20 mouse cellular contexts compared by ENCODE assay signal in the genomic region with DNA sequence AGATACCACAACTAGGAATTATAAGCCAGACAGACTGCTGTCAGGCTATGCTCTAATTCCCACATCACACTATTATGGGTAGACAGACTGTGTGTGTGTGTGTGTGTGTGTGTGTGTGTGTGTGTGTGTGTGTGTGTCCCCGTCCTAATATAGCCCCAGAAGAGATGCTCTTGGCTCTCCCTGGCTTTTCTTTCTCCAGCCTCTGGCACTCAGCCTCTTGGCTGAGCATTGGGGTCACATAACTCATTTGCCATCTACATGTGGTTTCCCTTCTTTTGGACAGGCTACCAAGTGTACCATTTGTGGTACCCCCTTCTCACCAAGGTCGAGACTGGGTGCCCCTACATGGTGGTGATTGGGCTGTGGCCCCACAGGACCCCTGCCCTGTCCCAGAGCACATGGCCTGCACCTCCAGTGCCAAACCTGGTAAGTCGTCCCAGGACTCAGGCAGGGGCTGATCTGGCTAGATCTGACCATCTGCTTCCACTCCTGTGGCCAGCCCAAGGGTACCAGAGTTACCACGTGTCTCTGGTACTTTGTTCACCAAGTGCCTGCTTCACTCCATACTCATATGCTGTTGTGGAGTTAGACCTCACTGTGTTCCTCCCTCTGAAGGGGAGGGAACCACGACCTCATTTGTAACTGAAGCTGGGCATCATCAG. TPM values are rescaled to one million over a fixed set of nuclear protein-coding genes. Genes with fewer than 3 reads are reported as not detected.
DNase-seq lines count a peak whose midpoint lies in the region; ATAC-seq and TF ChIP-seq lines count a peak whose summit lies in the region.
"Had no signal": no experiment of that assay in that cellular context is flagged by ENCODE, and none has a peak within 500 bp of the region (broad histone marks: within the 10 kb centered on the region; RNA-seq: fewer than 3 reads in every experiment).

No protein-coding gene starts in this region.

- TF ChIP-seq CTCF in hindbrain, postnatal 0 days (IDR thresholded peaks at IDR 0.05; ENCODE audit: low read depth), result no peak

- H3K27ac ChIP-seq in hindbrain, postnatal 0 days, result no peak overlapping the region
- H3K27ac ChIP-seq in hindbrain, embryonic 14.5 days, result no peak overlapping the region
- H3K27ac ChIP-seq in forebrain, embryonic 13.5 days, result no peak overlapping the region
- H3K27ac ChIP-seq: embryonic facial prominence, embryonic 12.5 days; heart, embryonic 13.5 days; hindbrain, embryonic 13.5 days had no signal

- ATAC-seq in hindbrain, postnatal 0 days, result peak; percentile 54
- ATAC-seq in hindbrain, embryonic 14.5 days (ENCODE audit: low FRiP score), result no peak
- ATAC-seq in forebrain, embryonic 13.5 days, result no peak
- ATAC-seq: forebrain, embryonic 16.5 days; inflammation-experienced regulatory T-cells, adult 6 months; intestine, postnatal 0 days had no signal

- DNase-seq in cerebellum, postnatal 14 days, result peak; percentile 61 to 62
- DNase-seq in cerebellum, adult 8-10 months, result no peak
- no peak for DNase-seq in hindbrain, postnatal 0 days (ENCODE audit: low spot score)
- DNase-seq in hindbrain, embryonic 14.5 days (ENCODE audit: low spot score), result no peak
- peak; percentile 77 for DNase-seq in Muller cell, postnatal 12 days (ENCODE audit: inconsistent ontology term)
- peak; percentile 35 for DNase-seq in NIH3T3 (ENCODE audit: low read depth)
- DNase-seq: cerebellum, adult 11-12 months; cerebellum, adult 9-11 months; gastrocnemius, postnatal 14 days; heart, postnatal 4 days; kidney, adult 8-10 months had no signal

- no peak overlapping the region for H3K4me3 ChIP-seq in hindbrain, postnatal 0 days (ENCODE audit: low read length)
- H3K4me3 ChIP-seq in hindbrain, embryonic 14.5 days (replicated peaks; ENCODE audit: low read length), result no peak overlapping the region
- H3K4me3 ChIP-seq in forebrain, embryonic 13.5 days, result no peak overlapping the region
- H3K4me3 ChIP-seq: embryonic facial prominence, embryonic 12.5 days; heart, embryonic 13.5 days; hindbrain, embryonic 13.5 days had no signal

- H3K4me1 ChIP-seq in hindbrain, postnatal 0 days (ENCODE audit: insufficient read depth, low read length), result peaks cover 3% of the 10 kb centered on the region; the same call in 1 of the 2 replicates
- no peaks in the 10 kb centered on the region; the same call in 1 of the 2 replicates for H3K4me1 ChIP-seq in hindbrain, embryonic 14.5 days (replicated peaks; ENCODE audit: control insufficient read depth, insufficient read depth, low read length)
- H3K4me1 ChIP-seq in forebrain, embryonic 13.5 days, result peaks cover 4% of the 10 kb centered on the region; the same call in 1 of the 2 replicates

- WGBS in hindbrain, postnatal 0 days, result 66% methylated on average over 5 of the region's 5 CpGs
- 72% methylated on average over 5 of the region's 5 CpGs for WGBS in hindbrain, embryonic 14.5 days
- 72% methylated on average over 5 of the region's 5 CpGs for WGBS in forebrain, embryonic 13.5 days

- H3K9me3 ChIP-seq in hindbrain, postnatal 0 days (ENCODE audit: low read length), result no peaks in the 10 kb centered on the region
- H3K9me3 ChIP-seq in hindbrain, embryonic 14.5 days (ENCODE audit: control insufficient read depth, low read length), result no peaks in the 10 kb centered on the region
- no peaks in the 10 kb centered on the region for H3K9me3 ChIP-seq in forebrain, embryonic 13.5 days (replicated peaks)
- H3K9me3 ChIP-seq: embryonic facial prominence, embryonic 12.5 days; heart, embryonic 13.5 days; hindbrain, embryonic 13.5 days had no signal

- H3K9ac ChIP-seq in hindbrain, postnatal 0 days (replicated peaks; ENCODE audit: low read length), result no peak overlapping the region
- H3K9ac ChIP-seq in hindbrain, embryonic 14.5 days, result no peak overlapping the region
- no peak overlapping the region for H3K9ac ChIP-seq in forebrain, embryonic 13.5 days
- H3K9ac ChIP-seq: embryonic facial prominence, embryonic 12.5 days; heart, embryonic 13.5 days; hindbrain, embryonic 13.5 days had no signal

- H3K27me3 ChIP-seq in hindbrain, postnatal 0 days (ENCODE audit: insufficient read depth, low read length), result no peaks in the 10 kb centered on the region
- peaks cover 22% of the 10 kb centered on the region for H3K27me3 ChIP-seq in hindbrain, embryonic 14.5 days (ENCODE audit: control insufficient read depth, insufficient read depth, low read length)
- peaks cover 41% of the 10 kb centered on the region for H3K27me3 ChIP-seq in forebrain, embryonic 13.5 days

- no peak overlapping the region for H3K4me2 ChIP-seq in hindbrain, postnatal 0 days (ENCODE audit: low read depth, low read length)
- H3K4me2 ChIP-seq in hindbrain, embryonic 14.5 days (replicated peaks), result no peak overlapping the region
- no peak overlapping the region for H3K4me2 ChIP-seq in forebrain, embryonic 13.5 days
- H3K4me2 ChIP-seq: embryonic facial prominence, embryonic 12.5 days; heart, embryonic 13.5 days; hindbrain, embryonic 13.5 days had no signal

- no peaks in the 10 kb centered on the region for H3K36me3 ChIP-seq in hindbrain, postnatal 0 days (ENCODE audit: insufficient read depth, low read length)
- no peaks in the 10 kb centered on the region for H3K36me3 ChIP-seq in hindbrain, embryonic 14.5 days (replicated peaks; ENCODE audit: control insufficient read depth, insufficient read depth)
- H3K36me3 ChIP-seq in forebrain, embryonic 13.5 days (ENCODE audit: poor library complexity, severe bottlenecking), result no peaks in the 10 kb centered on the region
- H3K36me3 ChIP-seq: embryonic facial prominence, embryonic 12.5 days; heart, embryonic 13.5 days; hindbrain, embryonic 13.5 days had no signal

RNA-seq across cellular contexts. Expression of gene Syt15, which starts 2.2 kb away (rescaled TPM):
- 0.63 and 2.1 TPM in 2 replicates for total RNA-seq in hindbrain, postnatal 0 days (2014; rRNA removed)
- 0.83 and 1.1 TPM in 2 replicates for polyA plus RNA-seq in hindbrain, postnatal 0 days (2015; fragmentation: Nextera tagmentation; extraction: Ambion mirVana)
- polyA plus RNA-seq in hindbrain, embryonic 14.5 days (2014; fragmentation: Nextera tagmentation; extraction: Ambion mirVana), result 0.42 and 0.79 TPM in 2 replicates
- 0.21 and 0.26 TPM in 2 replicates for polyA plus RNA-seq in forebrain, embryonic 13.5 days (2015; fragmentation: Nextera tagmentation; extraction: Ambion mirVana)
- total RNA-seq: ES-E14; granulocyte monocyte progenitor cell, adult 5-6 weeks had no signal

RNA-seq across cellular contexts. Expression of gene Gprin2, which starts 20.1 kb away (rescaled TPM):
- total RNA-seq in hindbrain, postnatal 0 days (2014; rRNA removed), result 31.7 and 33.6 TPM in 2 replicates
- 4.3 and 8.1 TPM in 2 replicates for polyA plus RNA-seq in hindbrain, postnatal 0 days (2015; fragmentation: Nextera tagmentation; extraction: Ambion mirVana)
- polyA plus RNA-seq in hindbrain, embryonic 14.5 days (2014; fragmentation: Nextera tagmentation; extraction: Ambion mirVana), result 4.4 and 5.4 TPM in 2 replicates
- 2.0 and 2.3 TPM in 2 replicates for polyA plus RNA-seq in forebrain, embryonic 13.5 days (2015; fragmentation: Nextera tagmentation; extraction: Ambion mirVana)
- total RNA-seq: granulocyte monocyte progenitor cell, adult 5-6 weeks had no signal

Comparison
In these comparisons a context has a peak if more than half of its experiments do, and no peak if none do; other contexts are left out.
1. DNase-seq: peak in cerebellum, postnatal 14 days (2 of 2), Muller cell, postnatal 12 days (single experiment) and NIH3T3 (single experiment); none in cerebellum, adult 8-10 months (single experiment), hindbrain, postnatal 0 days (single experiment) and hindbrain, embryonic 14.5 days (single experiment).